Mouse (Mus musculus): ENCODE measurements around the gene Ltbp4. TPM values are rescaled to one million over a fixed set of nuclear protein-coding genes. Genes with fewer than 3 reads are reported as not detected.

Gene Ltbp4
- polyA plus RNA-seq, 1 experiment: 76.9 TPM

- 89% methylated on average over 6 of the region's 6 CpGs for WGBS
- TF ChIP-seq CTCF (conservative IDR thresholded peaks at IDR 0.05; ENCODE audit: insufficient read depth, insufficient read length, low read depth, low read length) (no peak), POLR2A (IDR thresholded peaks at IDR 0.05; ENCODE audit: low read depth, low read length) (no peak)
Observed at GRCm38 (mm10) chr7:27261888-27262287, 75.6 kb downstream of the Ltbp4 start.

GRCm38 (mm10) chr7:27260856-27261255 is 76.6 kb downstream of the Ltbp4 start:
- no peak for DNase-seq
- H3K36me3 ChIP-seq (ENCODE audit: control insufficient read depth, insufficient read depth, low read length): no peaks in the 10 kb centered on the region
- H3K27me3 ChIP-seq (replicated peaks; ENCODE audit: control insufficient read depth, insufficient read depth, low read length): no peaks in the 10 kb centered on the region
- no peak overlapping the region for H3K27ac ChIP-seq (ENCODE audit: insufficient read depth, low read depth, low read length)
- H3K4me1 ChIP-seq (ENCODE audit: control insufficient read depth, insufficient read depth, low read length): peaks cover 4% of the 10 kb centered on the region
- no peak overlapping the region for H3K4me3 ChIP-seq (ENCODE audit: insufficient read depth, low read depth, low read length)
- 78% methylated on average over 7 of the region's 7 CpGs for WGBS
- no peak for TF ChIP-seq POLR2A (IDR thresholded peaks at IDR 0.05; ENCODE audit: low read depth, low read length)
- no peak for TF ChIP-seq CTCF (conservative IDR thresholded peaks at IDR 0.05; ENCODE audit: insufficient read depth, insufficient read length, low read depth, low read length)

More at GRCm38 (mm10) chr7:27261888-27262287, 75.6 kb downstream of the Ltbp4 start:
- H3K36me3 ChIP-seq (ENCODE audit: control insufficient read depth, insufficient read depth, low read length): no peaks in the 10 kb centered on the region
- peaks cover 4% of the 10 kb centered on the region for H3K4me1 ChIP-seq (ENCODE audit: control insufficient read depth, insufficient read depth, low read length)
- H3K4me3 ChIP-seq (ENCODE audit: insufficient read depth, low read depth, low read length): no peak overlapping the region
- no peak overlapping the region for H3K27ac ChIP-seq (ENCODE audit: insufficient read depth, low read depth, low read length)
- H3K27me3 ChIP-seq (replicated peaks; ENCODE audit: control insufficient read depth, insufficient read depth, low read length): no peaks in the 10 kb centered on the region
- no peak for DNase-seq

- 37% methylated on average over 5 of the region's 5 CpGs for WGBS
- Histone ChIP-seq H3K27me3 (replicated peaks; ENCODE audit: control insufficient read depth, insufficient read depth, low read length) (no peaks in the 10 kb centered on the region), H3K4me3 (ENCODE audit: insufficient read depth, low read depth, low read length) (no peak overlapping the region), H3K36me3 (ENCODE audit: control insufficient read depth, insufficient read depth, low read length) (no peaks in the 10 kb centered on the region), H3K4me1 (ENCODE audit: control insufficient read depth, insufficient read depth, low read length) (peaks cover 4% of the 10 kb centered on the region), H3K27ac (ENCODE audit: insufficient read depth, low read depth, low read length) (no peak overlapping the region)
- TF ChIP-seq POLR2A (IDR thresholded peaks at IDR 0.05; ENCODE audit: low read depth, low read length) (no peak), CTCF (conservative IDR thresholded peaks at IDR 0.05; ENCODE audit: insufficient read depth, insufficient read length, low read depth, low read length) (no peak)
- no peak for DNase-seq
Observed at GRCm38 (mm10) chr7:27259771-27260170, 77.7 kb downstream of the Ltbp4 start.

- 20% methylated on average over 9 of the region's 9 CpGs for WGBS
- peak overlapping the region; percentile 58; the same call in 1 of the 2 replicates for H3K4me3 ChIP-seq (ENCODE audit: insufficient read depth, low read depth, low read length)
- DNase-seq: no peak
- H3K4me1 ChIP-seq (ENCODE audit: control insufficient read depth, insufficient read depth, low read length): peaks cover 4% of the 10 kb centered on the region
- no peak for TF ChIP-seq CTCF (conservative IDR thresholded peaks at IDR 0.05; ENCODE audit: insufficient read depth, insufficient read length, low read depth, low read length)
- TF ChIP-seq POLR2A (IDR thresholded peaks at IDR 0.05; ENCODE audit: low read depth, low read length): no peak
- no peaks in the 10 kb centered on the region for H3K27me3 ChIP-seq (replicated peaks; ENCODE audit: control insufficient read depth, insufficient read depth, low read length)
- no peaks in the 10 kb centered on the region for H3K36me3 ChIP-seq (ENCODE audit: control insufficient read depth, insufficient read depth, low read length)
- H3K27ac ChIP-seq (ENCODE audit: insufficient read depth, low read depth, low read length): no peak overlapping the region
Observed at GRCm38 (mm10) chr7:27259271-27259721, 78.2 kb downstream of the Ltbp4 start.

- no peak for TF ChIP-seq CTCF (conservative IDR thresholded peaks at IDR 0.05; ENCODE audit: insufficient read depth, insufficient read length, low read depth, low read length)
- no peak for TF ChIP-seq POLR2A (IDR thresholded peaks at IDR 0.05; ENCODE audit: low read depth, low read length)
- H3K36me3 ChIP-seq (ENCODE audit: control insufficient read depth, insufficient read depth, low read length): no peaks in the 10 kb centered on the region
- WGBS: 1% methylated on average over 47 of the region's 47 CpGs
- H3K4me1 ChIP-seq (ENCODE audit: control insufficient read depth, insufficient read depth, low read length): peaks cover 4% of the 10 kb centered on the region
- peak within 1 kb of the TSS; percentile 78 for H3K27ac ChIP-seq (ENCODE audit: insufficient read depth, low read depth, low read length)
- DNase-seq: peak; percentile 95
- peak within 1 kb of the TSS; percentile 81 for H3K4me3 ChIP-seq (ENCODE audit: insufficient read depth, low read depth, low read length)
- no peaks in the 10 kb centered on the region for H3K27me3 ChIP-seq (replicated peaks; ENCODE audit: control insufficient read depth, insufficient read depth, low read length)
Observed at GRCm38 (mm10) chr7:27258205-27258899, 79.1 kb downstream of the Ltbp4 start, which contains the start of gene Numbl. Gene Numbl (plus strand): TSS chr7:27258433.

GRCm38 (mm10) chr7:27257852-27258204 is 79.7 kb downstream of the Ltbp4 start:
- no peaks in the 10 kb centered on the region for H3K36me3 ChIP-seq (ENCODE audit: control insufficient read depth, insufficient read depth, low read length)
- H3K4me1 ChIP-seq (ENCODE audit: control insufficient read depth, insufficient read depth, low read length): peaks cover 4% of the 10 kb centered on the region
- DNase-seq: no peak
- TF ChIP-seq CTCF (conservative IDR thresholded peaks at IDR 0.05; ENCODE audit: insufficient read depth, insufficient read length, low read depth, low read length): no peak
- no peak for TF ChIP-seq POLR2A (IDR thresholded peaks at IDR 0.05; ENCODE audit: low read depth, low read length)
- H3K27me3 ChIP-seq (replicated peaks; ENCODE audit: control insufficient read depth, insufficient read depth, low read length): no peaks in the 10 kb centered on the region
- H3K4me3 ChIP-seq (ENCODE audit: insufficient read depth, low read depth, low read length): peak overlapping the region; percentile 81
- 7% methylated on average over 5 of the region's 6 CpGs for WGBS
- H3K27ac ChIP-seq (ENCODE audit: insufficient read depth, low read depth, low read length): peak overlapping the region; percentile 34; the same call in 1 of the 2 replicates

- Histone ChIP-seq H3K27ac (ENCODE audit: insufficient read depth, low read depth, low read length) (no peak overlapping the region), H3K27me3 (replicated peaks; ENCODE audit: control insufficient read depth, insufficient read depth, low read length) (no peaks in the 10 kb centered on the region), H3K4me3 (ENCODE audit: insufficient read depth, low read depth, low read length) (no peak overlapping the region), H3K36me3 (ENCODE audit: control insufficient read depth, insufficient read depth, low read length) (no peaks in the 10 kb centered on the region), H3K4me1 (ENCODE audit: control insufficient read depth, insufficient read depth, low read length) (peaks cover 4% of the 10 kb centered on the region)
- 38% methylated on average over 27 of the region's 27 CpGs for WGBS
- no peak for TF ChIP-seq POLR2A (IDR thresholded peaks at IDR 0.05; ENCODE audit: low read depth, low read length)
- no peak for TF ChIP-seq CTCF (conservative IDR thresholded peaks at IDR 0.05; ENCODE audit: insufficient read depth, insufficient read length, low read depth, low read length)
- DNase-seq: peak; percentile 59
Observed at GRCm38 (mm10) chr7:27257046-27257851, 80.2 kb downstream of the Ltbp4 start.

Measured in kidney, adult 2 months (tissue).